Mouse (Mus musculus) testis, postnatal 10 days (tissue): ENCODE measurements around the gene Vinac1.
"Not testable (repeated sequence)": the region's sequence is repeated elsewhere in the genome, so short reads cannot be mapped to it uniquely, and the experiment has no call there.

Experiments
- DNase-seq: peaks from one replicate; pipeline ENCODE4 v3.0.0; 2021; ENCODE audit warnings: low spot score

Vinac1 gene

DNA sequence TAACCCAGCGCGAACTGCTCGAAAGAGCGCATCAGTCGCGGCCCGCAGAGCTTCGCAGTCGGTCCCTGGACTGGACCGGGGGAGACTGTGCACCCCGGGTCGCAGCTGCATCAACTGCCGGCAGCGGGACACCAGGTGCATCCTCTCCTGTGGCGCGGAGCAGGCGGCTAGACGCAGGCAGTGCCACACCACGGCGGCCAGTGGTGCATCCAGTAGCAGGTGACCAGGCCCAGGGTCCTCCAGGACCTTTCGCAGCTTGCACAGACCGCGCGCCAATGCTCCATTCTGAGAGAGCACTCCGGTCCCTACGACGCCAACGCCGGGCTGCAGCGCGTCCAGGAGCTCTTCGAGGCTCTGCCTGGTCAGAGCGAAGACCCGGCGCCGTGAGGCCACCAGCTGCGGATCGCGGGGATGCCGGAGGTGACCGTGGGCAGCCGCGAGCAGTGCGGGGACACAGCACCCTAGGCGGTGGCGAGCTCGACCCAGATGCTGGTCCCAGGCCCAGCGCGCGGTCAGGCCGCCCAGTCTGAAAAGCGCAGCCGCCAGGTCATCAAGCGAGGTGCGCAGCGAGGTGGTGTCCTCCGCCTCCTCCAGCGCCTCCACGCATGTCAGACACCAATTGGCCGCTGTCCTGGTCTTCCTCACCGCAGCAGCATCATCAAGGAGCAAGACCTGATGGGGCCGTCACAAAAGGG is 8.9 kb downstream of the Vinac1 start:
- DNase-seq: peak; percentile 53

GRCm38 (mm10) chr2:129038426-129038936 is 9.5 kb downstream of the Vinac1 start:
- no peak for DNase-seq

DNA sequence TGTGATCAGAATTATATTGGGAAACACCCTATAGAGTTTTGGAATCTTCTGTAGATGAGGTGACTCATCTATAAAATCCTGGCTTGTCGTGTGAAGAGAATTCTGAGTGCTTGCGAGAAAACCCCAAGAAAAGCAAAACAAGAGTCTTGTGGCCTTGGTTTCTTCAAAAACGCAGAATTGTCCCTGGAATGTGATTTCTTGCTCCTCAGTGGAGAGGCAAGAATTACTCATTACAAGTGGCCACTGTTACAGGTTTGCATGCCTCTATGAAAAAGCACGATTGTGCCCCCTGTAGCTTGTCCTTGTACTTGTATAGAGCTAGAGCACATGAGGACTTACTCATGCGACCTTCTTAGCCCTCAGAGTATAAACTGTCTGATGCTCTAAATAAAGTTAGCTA is 12.6 kb downstream of the Vinac1 start:
- no peak for DNase-seq

DNA sequence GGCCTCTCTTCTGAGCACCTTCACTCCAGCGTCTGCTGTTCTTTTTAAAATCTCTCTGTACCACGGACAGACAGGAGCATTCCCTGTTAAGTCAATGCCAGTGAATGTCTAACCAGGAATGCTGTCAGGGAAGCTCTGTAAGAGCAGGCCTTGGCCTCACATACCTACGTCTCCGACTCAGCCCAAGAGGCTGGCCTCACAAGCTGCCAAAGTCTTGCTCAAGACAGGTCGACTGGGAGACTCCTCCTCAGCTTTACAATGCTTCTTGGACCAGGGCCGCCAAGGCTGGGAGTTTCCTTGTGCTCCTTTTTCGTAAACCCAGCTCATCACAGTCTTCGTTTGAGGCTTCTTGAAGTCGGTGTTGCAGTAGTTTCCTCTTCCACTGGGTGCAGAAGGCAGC is 23.2 kb downstream of the Vinac1 start:
- DNase-seq: no peak

GRCm38 (mm10) chr2:129020106-129020505 is 27.9 kb downstream of the Vinac1 start:
- DNase-seq: no peak

GRCm38 (mm10) chr2:129008867-129009266 is 39.1 kb downstream of the Vinac1 start:
- DNase-seq: not testable (repeated sequence)

DNA sequence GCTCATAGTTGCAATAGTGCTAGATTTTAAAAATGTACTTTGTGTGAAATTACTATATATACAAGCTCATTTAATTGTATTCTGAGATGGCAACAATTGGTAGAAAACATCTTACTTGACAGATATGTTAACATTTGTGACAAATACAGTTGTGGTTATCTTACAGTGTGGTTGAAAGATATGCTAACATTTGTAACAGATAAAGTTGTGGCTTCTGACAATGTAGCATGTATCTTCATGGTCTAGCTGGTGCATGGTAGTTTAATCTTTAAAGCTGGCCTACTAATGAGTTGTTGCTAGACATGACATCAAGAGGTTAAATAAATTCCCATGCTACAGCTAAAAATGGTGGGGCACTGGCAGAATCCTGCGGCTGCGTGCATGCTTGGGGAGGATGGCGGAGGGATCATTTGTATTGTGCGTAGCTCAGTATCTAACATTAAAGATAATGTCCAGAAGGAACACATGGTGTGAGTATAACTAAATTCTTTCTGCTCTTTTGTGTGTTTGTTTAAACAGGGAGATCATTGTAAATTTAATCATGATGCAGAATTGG is 41.7 kb downstream of the Vinac1 start:
- no peak for DNase-seq

- DNase-seq: no peak
Measured at GRCm38 (mm10) chr2:129004872-129005271, 43.1 kb downstream of the Vinac1 start.

DNA sequence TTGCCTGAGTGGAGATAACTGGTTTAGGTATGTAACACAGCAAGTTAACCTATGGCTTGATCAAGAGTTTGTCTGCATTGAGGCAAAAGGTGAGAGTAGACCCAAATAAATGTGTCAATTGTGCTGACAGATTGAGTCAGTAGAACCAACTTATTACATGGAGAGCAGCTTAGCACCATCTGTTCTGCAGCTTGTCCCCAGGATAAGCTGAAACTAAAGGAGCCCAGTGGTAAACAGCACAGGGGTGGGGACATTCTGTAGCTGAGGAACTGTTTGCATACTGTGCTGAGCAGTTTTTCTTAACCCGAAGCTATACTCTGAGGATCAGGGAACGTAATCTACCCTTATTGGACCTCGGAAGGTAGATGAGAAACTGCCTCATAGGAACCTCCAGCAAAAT is 63.2 kb downstream of the Vinac1 start:
- DNase-seq: no peak

- DNase-seq: no peak
Measured at GRCm38 (mm10) chr2:128975572-128975971, 72.4 kb downstream of the Vinac1 start.
